Mouse (Mus musculus) forebrain, embryonic 10.5 days (tissue): ENCODE measurements around the gene Zfp963. TPM values are rescaled to one million over a fixed set of nuclear protein-coding genes. Genes with fewer than 3 reads are reported as not detected.
"Not testable (repeated sequence)": the region's sequence is repeated elsewhere in the genome, so short reads cannot be mapped to it uniquely, and the experiment has no call there.

Experiments used
- DNase-seq: peaks from one replicate; pipeline ENCODE4 v3.0.0-alpha.2; 2017; ENCODE audit warnings: low spot score; ENCODE audit errors: extremely low spot score
- H3K27ac ChIP-seq: fragments of 300-500 bp; sonication (generic); 2 replicates; pipeline ENCODE4 v1.5.1; 2016; ENCODE audit warnings: mild to moderate bottlenecking
- H3K27me3 ChIP-seq: fragments of 300-500 bp; sonication (generic); 2 replicates; pipeline ENCODE4 v1.6.1; 2016; ENCODE audit warnings: mild to moderate bottlenecking; ENCODE audit not compliant: poor library complexity, severe bottlenecking
- H3K36me3 ChIP-seq: fragments of 300-500 bp; sonication (generic); replicated peaks from 2 replicates; pipeline ENCODE4 v1.6.1; 2016; ENCODE audit warnings: mild to moderate bottlenecking, moderate library complexity
- H3K4me1 ChIP-seq: fragments of 300-500 bp; sonication (generic); 2 replicates; pipeline ENCODE4 v1.6.1; 2016
- H3K4me3 ChIP-seq: fragments of 300-500 bp; sonication (generic); 2 replicates; pipeline ENCODE4 v1.5.1; 2016; ENCODE audit warnings: mild to moderate bottlenecking, moderate library complexity
- H3K9me3 ChIP-seq: fragments of 300-500 bp; sonication (generic); 2 replicates; pipeline ENCODE4 v1.6.1; 2016; ENCODE audit warnings: mild to moderate bottlenecking, moderate library complexity
- WGBS: fragments of 180-500 bp; shearing (Covaris S2); methylation state at CpG from one replicate; pipeline ENCODE4 v1.1.7; 2016; 5-methylcytosine and 5-hydroxymethylcytosine counted together
- polyA plus RNA-seq: library from polyadenylated mRNA; unstranded; fragments of >200 nt; fragmentation: Nextera tagmentation; extraction: Ambion mirVana; gene quantifications from 2 replicates; pipeline ENCODE4 v1.2.1, GENCODE M21; 2016

Zfp963 gene
- polyA plus RNA-seq, 1 experiment from 2014 or later = 4.6 TPM

- H3K27me3 ChIP-seq = no peaks in the 10 kb centered on the region
- H3K4me1 ChIP-seq = peaks cover 21% of the 10 kb centered on the region
- peak; percentile 92 for DNase-seq
- peaks cover 24% of the 10 kb centered on the region for H3K36me3 ChIP-seq
- peak overlapping the region; percentile 99 for H3K27ac ChIP-seq
- peak overlapping the region; percentile 92 for H3K4me3 ChIP-seq
- H3K9me3 ChIP-seq = no peaks in the 10 kb centered on the region
- WGBS = under 1% methylated on average over 52 of the region's 52 CpGs
Measured at GRCm38 (mm10) chr8:69716403-69717231, 33.2 kb downstream of the Zfp963 start.

DNA sequence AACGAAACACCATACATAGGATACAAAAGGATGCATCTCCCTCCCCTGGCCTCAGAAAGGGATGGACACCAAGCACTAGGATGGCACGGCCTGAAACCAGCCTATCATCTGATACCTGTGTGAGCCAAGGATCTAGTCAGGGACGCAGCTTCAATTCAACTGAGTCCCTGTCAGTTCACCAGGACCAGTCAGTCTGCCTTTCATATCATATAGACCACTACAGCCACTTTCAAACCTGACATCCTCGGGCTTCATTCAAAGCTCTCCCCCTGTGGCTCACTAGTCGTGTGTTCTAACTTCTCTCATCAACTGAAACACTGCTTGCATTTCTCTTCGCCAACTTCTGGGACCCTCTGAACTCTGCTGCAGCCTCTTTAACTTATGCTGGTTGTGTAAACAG is 34.4 kb downstream of the Zfp963 start:
- no peak overlapping the region for H3K27ac ChIP-seq
- peaks cover 35% of the 10 kb centered on the region for H3K36me3 ChIP-seq
- H3K9me3 ChIP-seq = no peaks in the 10 kb centered on the region
- peaks cover 21% of the 10 kb centered on the region for H3K4me1 ChIP-seq
- peak overlapping the region; percentile 92 for H3K4me3 ChIP-seq
- 89% methylated on average over 6 of the region's 6 CpGs for WGBS
- no peak for DNase-seq
- H3K27me3 ChIP-seq = no peaks in the 10 kb centered on the region

GRCm38 (mm10) chr8:69713516-69713915 is 36.3 kb downstream of the Zfp963 start:
- 91% methylated on average over 8 of the region's 8 CpGs for WGBS
- H3K27me3 ChIP-seq = no peaks in the 10 kb centered on the region
- H3K4me3 ChIP-seq = no peak overlapping the region
- H3K36me3 ChIP-seq = peaks cover 54% of the 10 kb centered on the region
- no peak overlapping the region for H3K27ac ChIP-seq
- H3K9me3 ChIP-seq = no peaks in the 10 kb centered on the region
- peaks cover 21% of the 10 kb centered on the region for H3K4me1 ChIP-seq
- DNase-seq = no peak

- not testable (repeated sequence) for DNase-seq
- H3K36me3 ChIP-seq = peaks cover 82% of the 10 kb centered on the region
Measured at GRCm38 (mm10) chr8:69710624-69711023, 39.1 kb downstream of the Zfp963 start, which contains the start of gene Zfp869. Gene Zfp869 (minus strand): TSS chr8:69710724.

GRCm38 (mm10) chr8:69701810-69702209 is 48.0 kb downstream of the Zfp963 start:
- H3K27ac ChIP-seq = no peak overlapping the region
- peaks cover 16% of the 10 kb centered on the region; the same call in 1 of the 2 replicates for H3K9me3 ChIP-seq
- no peak overlapping the region for H3K4me3 ChIP-seq
- no peaks in the 10 kb centered on the region for H3K4me1 ChIP-seq
- H3K27me3 ChIP-seq = no peaks in the 10 kb centered on the region
- no peak for DNase-seq
- 79% methylated on average over 6 of the region's 6 CpGs for WGBS
- H3K36me3 ChIP-seq = peaks cover 52% of the 10 kb centered on the region

More at GRCm38 (mm10) chr8:69710624-69711023, 39.1 kb downstream of the Zfp963 start, which contains the start of gene Zfp869:
- H3K27me3 ChIP-seq, H3K27ac ChIP-seq, H3K4me3 ChIP-seq: not testable (repeated sequence)
- H3K9me3 ChIP-seq = peaks cover 15% of the 10 kb centered on the region
- WGBS = 94% methylated on average over 10 of the region's 10 CpGs
- peaks cover 14% of the 10 kb centered on the region for H3K4me1 ChIP-seq

Other genes starting within 250 kb of the Zfp963 start
- not detected in 2 replicates for gene Gm7697, start 227.0 kb downstream of the Zfp963 start, polyA plus RNA-seq
- gene Zfp868, start 124.4 kb downstream of the Zfp963 start, polyA plus RNA-seq = 29.4 and 30.7 TPM in 2 replicates
- gene Zfp964, start 95.5 kb downstream of the Zfp963 start, polyA plus RNA-seq = 2.1 and 2.6 TPM in 2 replicates
- 31.6 and 33.6 TPM in 2 replicates for gene Zfp869, start 39.2 kb downstream of the Zfp963 start, polyA plus RNA-seq
- 0.21 and 0.82 TPM in 2 replicates for gene Gm20422, start 24.9 kb upstream of the Zfp963 start, polyA plus RNA-seq
- gene Atp13a1, start 41.2 kb upstream of the Zfp963 start, polyA plus RNA-seq = 59.0 and 63.1 TPM in 2 replicates
- gene Zfp866, start 41.2 kb upstream of the Zfp963 start, polyA plus RNA-seq = 33.0 and 34.8 TPM in 2 replicates
- gene Gmip, start 58.7 kb upstream of the Zfp963 start, polyA plus RNA-seq = 6.5 and 6.7 TPM in 2 replicates
- gene Lpar2, start 72.5 kb upstream of the Zfp963 start, polyA plus RNA-seq = 0.87 and 0.88 TPM in 2 replicates
- 41.6 and 45.7 TPM in 2 replicates for gene Pbx4, start 82.5 kb upstream of the Zfp963 start, polyA plus RNA-seq
- 0.36 and 0.53 TPM in 2 replicates for gene Cilp2, start 137.7 kb upstream of the Zfp963 start, polyA plus RNA-seq
- 5.1 and 5.3 TPM in 2 replicates for gene Tssk6, start 152.2 kb upstream of the Zfp963 start, polyA plus RNA-seq
- gene Ndufa13, start 152.6 kb upstream of the Zfp963 start, polyA plus RNA-seq = 165 and 170 TPM in 2 replicates
- 3.8 and 5.1 TPM in 2 replicates for gene Yjefn3, start 152.7 kb upstream of the Zfp963 start, polyA plus RNA-seq
- gene Gatad2a, start 246.4 kb upstream of the Zfp963 start, polyA plus RNA-seq = 51.7 and 57.1 TPM in 2 replicates